Mouse (Mus musculus) MEL (cell line): Measurements from ENCODE around the gene Myo3b. TPM values are rescaled to one million over a fixed set of nuclear protein-coding genes. Genes with fewer than 3 reads are reported as not detected.

Experiments
- DNase-seq: peaks from one replicate; pipeline ENCODE4 v3.0.0; 2011; ENCODE audit warnings: low read depth, low spot score
- H3K27ac ChIP-seq: 2 replicates; pipeline ENCODE4 v1.5.1; 2012; ENCODE audit warnings: low read depth, mild to moderate bottlenecking, control low read depth, low read length, moderate library complexity; ENCODE audit not compliant: control insufficient read depth
- H3K27me3 ChIP-seq, 2 experiments: fragments of 150-350 bp in 1 of 2; sonication (generic) in 1 of 2; 2 replicates each; pipeline ENCODE4 v1.6.1; 2012; ENCODE audit warnings: low read length in 2 of 2, mild to moderate bottlenecking in 2 of 2, improper control_type of control experiment in 1 of 2, moderate library complexity in 1 of 2; ENCODE audit not compliant: insufficient read depth in 2 of 2, control insufficient read depth in 1 of 2
- H3K36me3 ChIP-seq, 2 experiments: 2 replicates each; pipeline ENCODE4 v1.6.1; 2012 to 2014; ENCODE audit warnings: low read length in 2 of 2, improper control_type of control experiment in 1 of 2, inconsistent platforms in 1 of 2, mild to moderate bottlenecking in 1 of 2; ENCODE audit not compliant: insufficient read depth in 2 of 2, control insufficient read depth in 1 of 2
- H3K4me1 ChIP-seq, 2 experiments: fragments of 150-350 bp in 1 of 2; sonication (generic) in 1 of 2; 2 replicates each; pipeline ENCODE4 v1.6.1; 2012; ENCODE audit warnings: low read length in 2 of 2, improper control_type of control experiment in 1 of 2, mild to moderate bottlenecking in 1 of 2; ENCODE audit not compliant: insufficient read depth in 2 of 2, control insufficient read depth in 1 of 2
- H3K4me3 ChIP-seq, 2 experiments: fragments of 150-350 bp in 1 of 2; sonication (generic) in 1 of 2; 2 replicates each; pipeline ENCODE4 v1.5.1; 2012; ENCODE audit warnings: low read depth in 2 of 2, low read length in 2 of 2, mild to moderate bottlenecking in 2 of 2, moderate library complexity in 2 of 2, control low read depth in 1 of 2, improper control_type of control experiment in 1 of 2; ENCODE audit not compliant: control insufficient read depth in 1 of 2, insufficient read depth in 1 of 2
- H3K79me2 ChIP-seq: 2 replicates; pipeline ENCODE4 v1.6.1; 2012; ENCODE audit warnings: mild to moderate bottlenecking, low read length, moderate library complexity; ENCODE audit not compliant: control insufficient read depth, poor library complexity, insufficient read depth
- H3K9ac ChIP-seq: 2 replicates; pipeline ENCODE4 v1.6.1; 2012; ENCODE audit warnings: low read depth, mild to moderate bottlenecking, control low read depth, low read length, moderate library complexity; ENCODE audit not compliant: control insufficient read depth, poor library complexity, severe bottlenecking
- H3K9me3 ChIP-seq: fragments of 150-350 bp; sonication (generic); replicated peaks from 2 replicates; pipeline ENCODE4 v1.6.1; 2012; ENCODE audit warnings: mild to moderate bottlenecking, low read length, improper control_type of control experiment, moderate library complexity; ENCODE audit not compliant: insufficient read depth
- BHLHE40 ChIP-seq: IDR thresholded peaks from 2 replicates; pipeline ENCODE4 v1.6.1; 2012; ENCODE audit warnings: low read depth, mild to moderate bottlenecking, inconsistent platforms, low read length, improper control_type of control experiment, borderline replicate concordance
- CHD2 ChIP-seq: IDR thresholded peaks from 2 replicates; pipeline ENCODE4 v1.6.1; 2011; ENCODE audit warnings: low read length, improper control_type of control experiment
- E2F4 ChIP-seq: IDR thresholded peaks from 2 replicates; pipeline ENCODE4 v1.6.1; 2011; ENCODE audit warnings: low read depth, low read length, improper control_type of control experiment, borderline replicate concordance
- ELF1 ChIP-seq: IDR thresholded peaks from 2 replicates; pipeline ENCODE4 v1.6.1; 2014; ENCODE audit warnings: low read depth, mild to moderate bottlenecking, inconsistent platforms, low read length, improper control_type of control experiment, moderate library complexity
- EP300 ChIP-seq, 2 experiments: IDR thresholded peaks; 2 replicates each; pipeline ENCODE4 v1.6.1; 2011; ENCODE audit warnings: improper control_type of control experiment in 2 of 2, low read length in 2 of 2, low read depth in 1 of 2, mild to moderate bottlenecking in 1 of 2
- KAT2A ChIP-seq: conservative IDR thresholded peaks from 2 replicates; pipeline ENCODE4 v1.6.1; 2012; ENCODE audit warnings: low read depth, low read length, improper control_type of control experiment, inconsistent platforms
- MAX ChIP-seq: IDR thresholded peaks from 2 replicates; pipeline ENCODE4 v1.6.1; 2011; ENCODE audit warnings: low read length, improper control_type of control experiment
- MAZ ChIP-seq: IDR thresholded peaks from 2 replicates; pipeline ENCODE4 v1.6.1; 2012; ENCODE audit warnings: low read depth, mild to moderate bottlenecking, inconsistent platforms, low read length, improper control_type of control experiment
- MXI1 ChIP-seq: IDR thresholded peaks from 2 replicates; pipeline ENCODE4 v1.6.1; 2011; ENCODE audit warnings: mild to moderate bottlenecking, low read depth, low read length, improper control_type of control experiment
- MYB ChIP-seq: IDR thresholded peaks from 2 replicates; pipeline ENCODE4 v1.6.1; 2011; ENCODE audit warnings: mild to moderate bottlenecking, low read depth, low read length, improper control_type of control experiment
- NELFE ChIP-seq: IDR thresholded peaks from 2 replicates; pipeline ENCODE4 v1.6.1; 2011; ENCODE audit warnings: low read depth, low read length, improper control_type of control experiment
- NRF1 ChIP-seq: IDR thresholded peaks from 2 replicates; pipeline ENCODE4 v1.6.1; 2014; ENCODE audit warnings: low read depth, mild to moderate bottlenecking, inconsistent platforms, low read length, improper control_type of control experiment, moderate library complexity; ENCODE audit not compliant: poor library complexity, insufficient read depth, severe bottlenecking
- POLR2A ChIP-seq, 2 experiments: IDR thresholded peaks; 2 replicates each; pipeline ENCODE4 v1.6.1; 2011 to 2012; ENCODE audit warnings: low read length in 2 of 2, mild to moderate bottlenecking in 2 of 2, control low read depth in 1 of 2, improper control_type of control experiment in 1 of 2, low read depth in 1 of 2, moderate library complexity in 1 of 2; ENCODE audit not compliant: control insufficient read depth in 1 of 2, insufficient read depth in 1 of 2, poor library complexity in 1 of 2
- POLR2AphosphoS5 ChIP-seq: IDR thresholded peaks from 2 replicates; pipeline ENCODE4 v1.6.1; 2012; ENCODE audit warnings: low read depth, borderline replicate concordance, mild to moderate bottlenecking, inconsistent platforms, low read length, moderate library complexity, mixed read lengths
- RAD21 ChIP-seq: IDR thresholded peaks from 2 replicates; pipeline ENCODE4 v1.6.1; 2011; ENCODE audit warnings: mild to moderate bottlenecking, low read depth, low read length, improper control_type of control experiment
- RCOR1 ChIP-seq: IDR thresholded peaks from 2 replicates; pipeline ENCODE4 v1.6.1; 2012; ENCODE audit warnings: low read depth, mild to moderate bottlenecking, inconsistent platforms, low read length, improper control_type of control experiment
- TAL1 ChIP-seq: IDR thresholded peaks from 2 replicates; pipeline ENCODE4 v1.6.1; 2012; ENCODE audit warnings: mild to moderate bottlenecking, inconsistent platforms, low read length, moderate library complexity, mixed read lengths
- TCF12 ChIP-seq: IDR thresholded peaks from 2 replicates; pipeline ENCODE4 v1.6.1; 2014; ENCODE audit warnings: low read depth, mild to moderate bottlenecking, inconsistent platforms, low read length, improper control_type of control experiment, moderate library complexity
- UBTF ChIP-seq: IDR thresholded peaks from 2 replicates; pipeline ENCODE4 v1.6.1; 2012; ENCODE audit warnings: low read depth, mild to moderate bottlenecking, inconsistent platforms, low read length, improper control_type of control experiment, moderate library complexity, borderline replicate concordance; ENCODE audit not compliant: insufficient read depth
- USF2 ChIP-seq, 2 experiments: IDR thresholded peaks; 2 replicates each; pipeline ENCODE4 v1.6.1; 2011 to 2012; ENCODE audit warnings: improper control_type of control experiment in 2 of 2, low read length in 2 of 2, borderline replicate concordance in 1 of 2, inconsistent platforms in 1 of 2, low read depth in 1 of 2, mild to moderate bottlenecking in 1 of 2; ENCODE audit not compliant: insufficient read depth in 1 of 2
- ZNF384 ChIP-seq: IDR thresholded peaks from 2 replicates; pipeline ENCODE4 v1.6.1; 2012; ENCODE audit warnings: low read depth, mild to moderate bottlenecking, inconsistent platforms, low read length, improper control_type of control experiment
- polyA plus RNA-seq, 2 experiments: library from polyadenylated mRNA; stranded (reverse) in 1 of 2; unstranded in 1 of 2; fragments of >175 nt in 1 of 2; fragments of >200 nt in 1 of 2; gene quantifications; 2 replicates each; pipeline versions ENCODE4 v1.2.1 to v1.2.4; 2012; ENCODE audit warnings: low replicate concordance in 2 of 2, low read depth in 1 of 2; ENCODE audit not compliant: insufficient read length in 2 of 2, insufficient read depth in 1 of 2, missing spikeins in 1 of 2
- total RNA-seq: library from RNA; depleted of rRNA; stranded (reverse); fragments of 300-350 nt; gene quantifications from 2 replicates; pipeline ENCODE4 v1.2.3, GENCODE M21; 2012

Gene Myo3b
- total and polyA plus RNA-seq, 3 experiments: not detected

- Histone ChIP-seq H3K9me3 (no peaks in the 10 kb centered on the region), H3K4me1 (no peaks in the 10 kb centered on the region), H3K36me3 (no peaks in the 10 kb centered on the region), H3K9ac (no peak overlapping the region), H3K4me3 (no peak overlapping the region), H3K27ac (no peak overlapping the region), H3K27me3 (peaks cover 3 to 5% of the 10 kb centered on the region in 2 experiments; a peak in 3 of 4 replicates), H3K79me2 (no peaks in the 10 kb centered on the region)
- TF ChIP-seq TAL1: no peak
- TF ChIP-seq MXI1: no peak
- TF ChIP-seq NELFE: no peak
- TF ChIP-seq E2F4: no peak
- TF ChIP-seq CHD2: no peak
- no peak for TF ChIP-seq ELF1
- TF ChIP-seq NRF1: no peak
- no peak for TF ChIP-seq MYB
- TF ChIP-seq USF2 (IDR thresholded peaks at IDR 0.05; ENCODE audit: borderline replicate concordance in 1 of 2, insufficient read depth in 1 of 2, low read depth in 1 of 2, low read length in 2 of 2): no peak
- TF ChIP-seq POLR2A (IDR thresholded peaks at IDR 0.05; ENCODE audit: control insufficient read depth in 1 of 2, insufficient read depth in 1 of 2, low read depth in 1 of 2, low read length in 2 of 2, poor library complexity in 1 of 2): no peak
- TF ChIP-seq UBTF: no peak
- TF ChIP-seq POLR2AphosphoS5: no peak
- TF ChIP-seq MAX: no peak
- no peak for TF ChIP-seq ZNF384
- TF ChIP-seq KAT2A: no peak
- TF ChIP-seq RAD21: no peak
- no peak for TF ChIP-seq TCF12
- TF ChIP-seq EP300 (IDR thresholded peaks at IDR 0.05; ENCODE audit: low read depth in 1 of 2, low read length in 2 of 2): no peak
- no peak for TF ChIP-seq BHLHE40
- no peak for TF ChIP-seq RCOR1
- no peak for DNase-seq
Observed at GRCm38 (mm10) chr2:70129566-70129965, 90.6 kb downstream of the Myo3b start.

- Histone ChIP-seq H3K9me3 (no peaks in the 10 kb centered on the region), H3K27me3 (peaks cover 5 to 8% of the 10 kb centered on the region in 2 experiments; a peak in 3 of 4 replicates), H3K4me3 (no peak overlapping the region), H3K36me3 (no peaks in the 10 kb centered on the region), H3K4me1 (no peaks in the 10 kb centered on the region), H3K79me2 (no peaks in the 10 kb centered on the region), H3K9ac (no peak overlapping the region), H3K27ac (no peak overlapping the region)
- no peak for DNase-seq
- TF ChIP-seq MAZ (no peak), NRF1 (no peak)
Observed at GRCm38 (mm10) chr2:70133281-70133680, 94.4 kb downstream of the Myo3b start.
